ENCODE assay signal across 11 mouse cellular contexts in genomic region chr10:68193561-68193960, GRCm38 (mm10).
DNase-seq lines count a peak whose midpoint lies in the region; ATAC-seq lines count a peak whose summit lies in the region.
"Had no signal": no experiment of that assay in that cellular context is flagged by ENCODE, and none has a peak within 500 bp of the region (broad histone marks: within the 10 kb centered on the region; RNA-seq: fewer than 3 reads in every experiment).

No protein-coding gene starts in this region.

- peak; percentile 9 for DNase-seq in CD4-positive, CD25-positive, alpha-beta regulatory T cell, adult 2 months (ENCODE audit: low read depth, low spot score)
- no peak for DNase-seq in heart, postnatal 10 days
- peak; percentile 33 for DNase-seq in midbrain, embryonic 14.5 days
- DNase-seq in urinary bladder, postnatal 4 days (ENCODE audit: low spot score in 2 of 2), result no peak
- DNase-seq: adrenal gland, adult 2 months had no signal

- 65% methylated on average over 3 of the region's 3 CpGs for WGBS in heart, embryonic 15.5 days
- 20% methylated on average over 3 of the region's 3 CpGs for WGBS in midbrain, embryonic 14.5 days
- WGBS in midbrain, embryonic 15.5 days, result 25% methylated on average over 3 of the region's 3 CpGs
- WGBS in stomach, embryonic 16.5 days, result 75% methylated on average over 3 of the region's 3 CpGs

- no peaks in the 10 kb centered on the region for H3K36me3 ChIP-seq in heart, embryonic 15.5 days
- H3K36me3 ChIP-seq in midbrain, embryonic 14.5 days (ENCODE audit: control insufficient read depth, insufficient read depth, low read length), result no peaks in the 10 kb centered on the region
- H3K36me3 ChIP-seq in midbrain, embryonic 15.5 days (replicated peaks), result no peaks in the 10 kb centered on the region
- H3K36me3 ChIP-seq in stomach, embryonic 16.5 days (ENCODE audit: control insufficient read depth, insufficient read depth, low read length), result no peaks in the 10 kb centered on the region
- H3K36me3 ChIP-seq: neural tube, embryonic 15.5 days had no signal

- no peak overlapping the region for H3K9ac ChIP-seq in heart, embryonic 15.5 days
- no peak overlapping the region for H3K9ac ChIP-seq in midbrain, embryonic 14.5 days (replicated peaks; ENCODE audit: low read length)
- H3K9ac ChIP-seq in midbrain, embryonic 15.5 days, result no peak overlapping the region
- H3K9ac ChIP-seq in stomach, embryonic 16.5 days (ENCODE audit: low read length), result no peak overlapping the region
- H3K9ac ChIP-seq: neural tube, embryonic 15.5 days had no signal

- ATAC-seq in CD4-positive, CD25-positive, alpha-beta regulatory T cell, adult 4 months, result no peak
- ATAC-seq in heart, embryonic 15.5 days (replicated peaks; ENCODE audit: insufficient number of reproducible peaks, insufficient read depth, low FRiP score, low read depth), result no peak
- ATAC-seq in midbrain, embryonic 14.5 days (ENCODE audit: low FRiP score, low TSS enrichment), result no peak
- ATAC-seq in midbrain, embryonic 15.5 days (replicated peaks), result no peak
- ATAC-seq in stomach, embryonic 16.5 days (ENCODE audit: insufficient read depth, low FRiP score), result no peak

- intact Hi-C loops in heart, postnatal 10 days (cut with DNase I), result no loop called here

- H3K9me3 ChIP-seq in heart, embryonic 15.5 days (replicated peaks), result no peaks in the 10 kb centered on the region
- no peaks in the 10 kb centered on the region for H3K9me3 ChIP-seq in midbrain, embryonic 14.5 days (ENCODE audit: control insufficient read depth, low read length)
- H3K9me3 ChIP-seq in midbrain, embryonic 15.5 days, result no peaks in the 10 kb centered on the region
- H3K9me3 ChIP-seq in stomach, embryonic 16.5 days (replicated peaks; ENCODE audit: control insufficient read depth, low read length), result no peaks in the 10 kb centered on the region
- H3K9me3 ChIP-seq: megakaryocyte, embryonic 14.5 days; neural tube, embryonic 15.5 days had no signal

- no peaks in the 10 kb centered on the region for H3K27me3 ChIP-seq in heart, embryonic 15.5 days
- no peaks in the 10 kb centered on the region for H3K27me3 ChIP-seq in midbrain, embryonic 14.5 days (ENCODE audit: control insufficient read depth, insufficient read depth, low read length)
- no peaks in the 10 kb centered on the region for H3K27me3 ChIP-seq in midbrain, embryonic 15.5 days (replicated peaks)
- no peaks in the 10 kb centered on the region for H3K27me3 ChIP-seq in stomach, embryonic 16.5 days (ENCODE audit: control insufficient read depth, insufficient read depth, low read length)
- H3K27me3 ChIP-seq: megakaryocyte, embryonic 14.5 days; neural tube, embryonic 15.5 days had no signal

- no peak overlapping the region for H3K4me3 ChIP-seq in heart, embryonic 15.5 days
- H3K4me3 ChIP-seq in midbrain, embryonic 14.5 days (replicated peaks; ENCODE audit: low read depth, low read length), result no peak overlapping the region
- H3K4me3 ChIP-seq in midbrain, embryonic 15.5 days, result no peak overlapping the region
- H3K4me3 ChIP-seq in stomach, embryonic 16.5 days (replicated peaks; ENCODE audit: low read length), result no peak overlapping the region
- H3K4me3 ChIP-seq: neural tube, embryonic 15.5 days had no signal

- peak overlapping the region; percentile 81 for H3K27ac ChIP-seq in heart, embryonic 15.5 days
- H3K27ac ChIP-seq in midbrain, embryonic 14.5 days (replicated peaks; ENCODE audit: low read depth, low read length), result no peak overlapping the region
- no peak overlapping the region; the same call in 1 of the 2 replicates for H3K27ac ChIP-seq in midbrain, embryonic 15.5 days
- peak overlapping the region; percentile 41; the same call in 1 of the 2 replicates for H3K27ac ChIP-seq in stomach, embryonic 16.5 days (ENCODE audit: low read length)

- no peak overlapping the region for H3K4me2 ChIP-seq in heart, embryonic 15.5 days
- H3K4me2 ChIP-seq in midbrain, embryonic 14.5 days (ENCODE audit: low read length), result no peak overlapping the region
- no peak overlapping the region for H3K4me2 ChIP-seq in midbrain, embryonic 15.5 days
- no peak overlapping the region for H3K4me2 ChIP-seq in stomach, embryonic 16.5 days (ENCODE audit: low read depth, low read length)
- H3K4me2 ChIP-seq: neural tube, embryonic 15.5 days had no signal

- peaks cover 16% of the 10 kb centered on the region for H3K4me1 ChIP-seq in heart, embryonic 15.5 days (replicated peaks)
- peaks cover 25% of the 10 kb centered on the region for H3K4me1 ChIP-seq in midbrain, embryonic 14.5 days (ENCODE audit: control insufficient read depth, insufficient read depth, low read length)
- H3K4me1 ChIP-seq in midbrain, embryonic 15.5 days, result peaks cover 25% of the 10 kb centered on the region
- peaks cover 13% of the 10 kb centered on the region for H3K4me1 ChIP-seq in stomach, embryonic 16.5 days (ENCODE audit: control insufficient read depth, insufficient read depth, low read length)

Comparison
In these comparisons a context has a peak if more than half of its experiments do, and no peak if none do; other contexts are left out.
1. DNase-seq: peak in CD4-positive, CD25-positive, alpha-beta regulatory T cell, adult 2 months (single experiment) and midbrain, embryonic 14.5 days (single experiment); none in heart, postnatal 10 days (0 of 2) and urinary bladder, postnatal 4 days (0 of 2).
2. H3K27ac ChIP-seq: peak in heart, embryonic 15.5 days (single experiment) and stomach, embryonic 16.5 days (single experiment); none in midbrain, embryonic 14.5 days (single experiment) and midbrain, embryonic 15.5 days (single experiment).